Comparison of ENCODE assay signal across 8 mouse cellular contexts in genomic region chr11:116109441-116110081, GRCm38 (mm10). TPM values are rescaled to one million over a fixed set of nuclear protein-coding genes. Genes with fewer than 3 reads are reported as not detected.
DNase-seq lines count a peak whose midpoint lies in the region; ATAC-seq lines count a peak whose summit lies in the region.

No protein-coding gene starts in this region.

- no peaks in the 10 kb centered on the region for H3K9me3 ChIP-seq in embryonic facial prominence, embryonic 10.5 days
- no peaks in the 10 kb centered on the region for H3K9me3 ChIP-seq in hindbrain, embryonic 12.5 days (replicated peaks)
- no peaks in the 10 kb centered on the region for H3K9me3 ChIP-seq in limb, embryonic 15.5 days
- no peaks in the 10 kb centered on the region for H3K9me3 ChIP-seq in neural tube, embryonic 11.5 days (ENCODE audit: control insufficient read depth, low read length)

- peak overlapping the region; percentile 24 for H3K9ac ChIP-seq in hindbrain, embryonic 12.5 days
- peak overlapping the region; percentile 63 for H3K9ac ChIP-seq in limb, embryonic 15.5 days
- no peak overlapping the region for H3K9ac ChIP-seq in neural tube, embryonic 11.5 days (ENCODE audit: low read length)

- ATAC-seq in hindbrain, embryonic 12.5 days (ENCODE audit: low FRiP score): no peak
- ATAC-seq in limb, embryonic 15.5 days (ENCODE audit: insufficient number of reproducible peaks, low FRiP score, low TSS enrichment, low read depth): no peak
- ATAC-seq in neural tube, embryonic 11.5 days (ENCODE audit: insufficient read depth, low FRiP score, low TSS enrichment): no peak

- 2% methylated on average over 70 of the region's 70 CpGs for WGBS in embryonic facial prominence, embryonic 10.5 days
- 2% methylated on average over 65 of the region's 70 CpGs for WGBS in hindbrain, embryonic 12.5 days
- WGBS in limb, embryonic 15.5 days: 1% methylated on average over 64 of the region's 70 CpGs
- WGBS in neural tube, embryonic 11.5 days: 2% methylated on average over 64 of the region's 70 CpGs

- peak overlapping the region; percentile 50 for H3K4me2 ChIP-seq in hindbrain, embryonic 12.5 days (replicated peaks)
- peak overlapping the region; percentile 81 for H3K4me2 ChIP-seq in limb, embryonic 15.5 days
- H3K4me2 ChIP-seq in neural tube, embryonic 11.5 days (ENCODE audit: low read depth): peak overlapping the region; percentile 27

- peak overlapping the region; percentile 55 for H3K4me3 ChIP-seq in embryonic facial prominence, embryonic 10.5 days
- peak overlapping the region; percentile 33 for H3K4me3 ChIP-seq in hindbrain, embryonic 12.5 days
- H3K4me3 ChIP-seq in limb, embryonic 15.5 days: peak overlapping the region; percentile 58
- peak overlapping the region; percentile 23 for H3K4me3 ChIP-seq in neural tube, embryonic 11.5 days (ENCODE audit: low read depth, low read length)

- peak overlapping the region; percentile 72 for H3K27ac ChIP-seq in embryonic facial prominence, embryonic 10.5 days (replicated peaks)
- no peak overlapping the region for H3K27ac ChIP-seq in hindbrain, embryonic 12.5 days
- H3K27ac ChIP-seq in limb, embryonic 15.5 days: peak overlapping the region; percentile 80
- no peak overlapping the region for H3K27ac ChIP-seq in neural tube, embryonic 11.5 days (ENCODE audit: low read depth, low read length)

- peak; percentile 51 for DNase-seq in gastrocnemius, postnatal 10 days
- no peak for DNase-seq in gastrocnemius, adult 18-20 months (ENCODE audit: low spot score)
- peak; percentile 54 for DNase-seq in embryonic facial prominence, embryonic 10.5 days (ENCODE audit: low spot score)
- peak; percentile 22 for DNase-seq in neural tube, embryonic 11.5 days (ENCODE audit: low spot score)
- DNase-seq in layer of hippocampus, postnatal 25 days (ENCODE audit: extremely low spot score in 1 of 2, low spot score in 1 of 2): no peak
- no peak for DNase-seq in ovary, postnatal 14 days (ENCODE audit: low spot score)

- H3K4me1 ChIP-seq in embryonic facial prominence, embryonic 10.5 days: peaks cover 58% of the 10 kb centered on the region
- peaks cover 33% of the 10 kb centered on the region for H3K4me1 ChIP-seq in hindbrain, embryonic 12.5 days
- H3K4me1 ChIP-seq in limb, embryonic 15.5 days: peaks cover 54% of the 10 kb centered on the region
- peaks cover 5% of the 10 kb centered on the region for H3K4me1 ChIP-seq in neural tube, embryonic 11.5 days (ENCODE audit: control insufficient read depth, insufficient read depth, low read length)

- H3K27me3 ChIP-seq in embryonic facial prominence, embryonic 10.5 days (replicated peaks; ENCODE audit: low read depth, poor library complexity, severe bottlenecking): peaks cover 83% of the 10 kb centered on the region
- peaks cover 81% of the 10 kb centered on the region for H3K27me3 ChIP-seq in hindbrain, embryonic 12.5 days
- H3K27me3 ChIP-seq in limb, embryonic 15.5 days: peaks cover 59% of the 10 kb centered on the region
- H3K27me3 ChIP-seq in neural tube, embryonic 11.5 days (ENCODE audit: control insufficient read depth, insufficient read depth, low read length): peaks cover 58% of the 10 kb centered on the region

- H3K36me3 ChIP-seq in embryonic facial prominence, embryonic 10.5 days (replicated peaks): no peaks in the 10 kb centered on the region
- no peaks in the 10 kb centered on the region for H3K36me3 ChIP-seq in hindbrain, embryonic 12.5 days
- H3K36me3 ChIP-seq in limb, embryonic 15.5 days: peaks cover 5% of the 10 kb centered on the region; the same call in 1 of the 2 replicates
- H3K36me3 ChIP-seq in neural tube, embryonic 11.5 days (ENCODE audit: control insufficient read depth, insufficient read depth, low read length): no peaks in the 10 kb centered on the region

RNA-seq across cellular contexts. Expression of gene Trim47, which starts 17.4 kb away (rescaled TPM):
- 10 to 100 TPM; 21.9 to 31.7 TPM for total RNA-seq in gastrocnemius, postnatal 10 days (2021)
- total RNA-seq in gastrocnemius, adult 18-20 months (2021): 1 to 10 TPM; 8.1 to 9.6 TPM
- polyA plus RNA-seq in embryonic facial prominence, embryonic 10.5 days (2016; fragmentation: Nextera tagmentation; extraction: Ambion mirVana): 4.5 and 4.7 TPM in 2 replicates
- 4.4 and 5.3 TPM in 2 replicates for polyA plus RNA-seq in hindbrain, embryonic 12.5 days (2016; fragmentation: Nextera tagmentation; extraction: Ambion mirVana)
- 31.2 and 42.4 TPM in 2 replicates for polyA plus RNA-seq in limb, embryonic 15.5 days (2015; fragmentation: Nextera tagmentation; extraction: Ambion mirVana)
- polyA plus RNA-seq in neural tube, embryonic 11.5 days (2014; fragmentation: Nextera tagmentation; extraction: Ambion mirVana): 3.2 and 3.3 TPM in 2 replicates
- total RNA-seq in layer of hippocampus, postnatal 25 days (2021): 1 to 10 TPM; 5.6 to 5.9 TPM

RNA-seq across cellular contexts. Expression of gene Trim65, which starts 21.4 kb away (rescaled TPM):
- total RNA-seq in gastrocnemius, postnatal 10 days (2021): 1 to 10 TPM; 3.3 to 3.6 TPM
- 1 to 10 TPM; 4.2 to 4.6 TPM for total RNA-seq in gastrocnemius, adult 18-20 months (2021)
- 1.9 and 2.3 TPM in 2 replicates for polyA plus RNA-seq in embryonic facial prominence, embryonic 10.5 days (2016; fragmentation: Nextera tagmentation; extraction: Ambion mirVana)
- 2.2 and 2.3 TPM in 2 replicates for polyA plus RNA-seq in hindbrain, embryonic 12.5 days (2016; fragmentation: Nextera tagmentation; extraction: Ambion mirVana)
- 4.1 and 4.5 TPM in 2 replicates for polyA plus RNA-seq in limb, embryonic 15.5 days (2015; fragmentation: Nextera tagmentation; extraction: Ambion mirVana)
- 1.6 TPM in 2 replicates for polyA plus RNA-seq in neural tube, embryonic 11.5 days (2014; fragmentation: Nextera tagmentation; extraction: Ambion mirVana)
- 1 to 10 TPM; 6.2 to 7.1 TPM for total RNA-seq in layer of hippocampus, postnatal 25 days (2021)

RNA-seq across cellular contexts. Expression of gene Wbp2, which starts 22.8 kb away (rescaled TPM):
- total RNA-seq in gastrocnemius, postnatal 10 days (2021): 10 to 100 TPM; 64.8 to 66.8 TPM
- 10 to 100 TPM; 91.4 to 92.8 TPM for total RNA-seq in gastrocnemius, adult 18-20 months (2021)
- 74.2 and 76.8 TPM in 2 replicates for polyA plus RNA-seq in embryonic facial prominence, embryonic 10.5 days (2016; fragmentation: Nextera tagmentation; extraction: Ambion mirVana)
- polyA plus RNA-seq in hindbrain, embryonic 12.5 days (2016; fragmentation: Nextera tagmentation; extraction: Ambion mirVana): 90.7 and 97.7 TPM in 2 replicates
- polyA plus RNA-seq in limb, embryonic 15.5 days (2015; fragmentation: Nextera tagmentation; extraction: Ambion mirVana): 61.6 and 75.5 TPM in 2 replicates
- 95.3 and 105 TPM in 2 replicates for polyA plus RNA-seq in neural tube, embryonic 11.5 days (2014; fragmentation: Nextera tagmentation; extraction: Ambion mirVana)
- total RNA-seq in layer of hippocampus, postnatal 25 days (2021): 100 to 1,000 TPM; 390 to 418 TPM

RNA-seq across cellular contexts. Expression of gene Mrpl38, which starts 29.1 kb away (rescaled TPM):
- 10 to 100 TPM; 40.8 to 46.2 TPM for total RNA-seq in gastrocnemius, postnatal 10 days (2021)
- 10 to 100 TPM; 48.4 to 52.9 TPM for total RNA-seq in gastrocnemius, adult 18-20 months (2021)
- 108 and 117 TPM in 2 replicates for polyA plus RNA-seq in embryonic facial prominence, embryonic 10.5 days (2016; fragmentation: Nextera tagmentation; extraction: Ambion mirVana)
- polyA plus RNA-seq in hindbrain, embryonic 12.5 days (2016; fragmentation: Nextera tagmentation; extraction: Ambion mirVana): 72.7 and 77.8 TPM in 2 replicates
- 83.9 and 85.5 TPM in 2 replicates for polyA plus RNA-seq in limb, embryonic 15.5 days (2015; fragmentation: Nextera tagmentation; extraction: Ambion mirVana)
- 99.8 and 102 TPM in 2 replicates for polyA plus RNA-seq in neural tube, embryonic 11.5 days (2014; fragmentation: Nextera tagmentation; extraction: Ambion mirVana)
- total RNA-seq in layer of hippocampus, postnatal 25 days (2021): 10 to 100 TPM; 59.1 to 62.7 TPM

RNA-seq across cellular contexts. Expression of gene Unc13d, which starts 31.8 kb away (rescaled TPM):
- under 1 TPM; 0.45 TPM for total RNA-seq in gastrocnemius, postnatal 10 days (2021)
- under 1 TPM; 0.23 to 0.88 TPM for total RNA-seq in gastrocnemius, adult 18-20 months (2021)
- 2.9 TPM in 2 replicates for polyA plus RNA-seq in embryonic facial prominence, embryonic 10.5 days (2016; fragmentation: Nextera tagmentation; extraction: Ambion mirVana)
- 1.6 and 1.7 TPM in 2 replicates for polyA plus RNA-seq in hindbrain, embryonic 12.5 days (2016; fragmentation: Nextera tagmentation; extraction: Ambion mirVana)
- polyA plus RNA-seq in limb, embryonic 15.5 days (2015; fragmentation: Nextera tagmentation; extraction: Ambion mirVana): 6.5 and 8.8 TPM in 2 replicates
- polyA plus RNA-seq in neural tube, embryonic 11.5 days (2014; fragmentation: Nextera tagmentation; extraction: Ambion mirVana): 1.3 and 1.5 TPM in 2 replicates
- total RNA-seq in layer of hippocampus, postnatal 25 days (2021): 1 to 10 TPM; 1.3 to 2.4 TPM

Comparison
In these comparisons a context has a peak if more than half of its experiments do, and no peak if none do; other contexts are left out.
1. DNase-seq: peak in gastrocnemius, postnatal 10 days (single experiment), embryonic facial prominence, embryonic 10.5 days (single experiment) and neural tube, embryonic 11.5 days (single experiment); none in gastrocnemius, adult 18-20 months (single experiment), layer of hippocampus, postnatal 25 days (0 of 2) and ovary, postnatal 14 days (single experiment).
2. H3K27ac ChIP-seq: peak in embryonic facial prominence, embryonic 10.5 days (single experiment) and limb, embryonic 15.5 days (single experiment); none in hindbrain, embryonic 12.5 days (single experiment) and neural tube, embryonic 11.5 days (single experiment).
3. H3K4me2 ChIP-seq: peak in every context shown above with its lines; median percentile 81 in limb, embryonic 15.5 days; 50 in hindbrain, embryonic 12.5 days; 27 in neural tube, embryonic 11.5 days.
4. Peak in every context shown above with its lines, with median percentiles within 50 percentile points of each other: H3K4me3 ChIP-seq.